Mouse (Mus musculus) adrenal gland, adult 8-10 months (tissue): ENCODE measurements around the gene Ptprd. TPM values are rescaled to one million over a fixed set of nuclear protein-coding genes. Genes with fewer than 3 reads are reported as not detected.
"Not testable (repeated sequence)": the region's sequence is repeated elsewhere in the genome, so short reads cannot be mapped to it uniquely, and the experiment has no call there.

Experiments
- DNase-seq: peaks from one replicate; pipeline ENCODE4 v3.0.0; 2022
- total RNA-seq, 4 experiments: library from RNA; stranded (reverse); gene quantifications; 2 replicates each; pipeline ENCODE4 v1.2.4; 2022

The Ptprd gene
- total RNA-seq, 4 experiments from 2014 or later = 87.5 to 122 (median 105) TPM

GRCm38 (mm10) chr4:76444778-76445177, 1767.0 kb downstream of the Ptprd start:
- DNase-seq = no peak

DNA sequence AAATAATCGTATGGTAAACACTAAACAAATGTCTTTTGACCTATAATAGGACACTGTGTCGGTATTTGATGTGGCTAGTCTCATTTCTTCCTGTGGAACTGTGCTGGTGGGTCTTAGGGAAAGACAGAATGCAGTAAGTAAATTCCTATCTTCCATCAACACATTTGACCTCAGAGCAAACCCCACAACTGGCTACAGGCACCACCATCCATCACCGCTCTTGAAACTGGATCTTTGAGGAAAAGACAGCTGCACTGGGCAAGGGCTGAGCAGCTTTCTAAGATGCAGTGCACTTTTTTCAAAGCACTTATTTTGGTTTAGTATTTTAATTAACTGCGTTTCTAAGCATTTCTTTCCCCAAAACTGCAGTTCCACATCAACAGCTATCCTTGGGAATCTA, 1768.2 kb downstream of the Ptprd start:
- DNase-seq = no peak

DNA sequence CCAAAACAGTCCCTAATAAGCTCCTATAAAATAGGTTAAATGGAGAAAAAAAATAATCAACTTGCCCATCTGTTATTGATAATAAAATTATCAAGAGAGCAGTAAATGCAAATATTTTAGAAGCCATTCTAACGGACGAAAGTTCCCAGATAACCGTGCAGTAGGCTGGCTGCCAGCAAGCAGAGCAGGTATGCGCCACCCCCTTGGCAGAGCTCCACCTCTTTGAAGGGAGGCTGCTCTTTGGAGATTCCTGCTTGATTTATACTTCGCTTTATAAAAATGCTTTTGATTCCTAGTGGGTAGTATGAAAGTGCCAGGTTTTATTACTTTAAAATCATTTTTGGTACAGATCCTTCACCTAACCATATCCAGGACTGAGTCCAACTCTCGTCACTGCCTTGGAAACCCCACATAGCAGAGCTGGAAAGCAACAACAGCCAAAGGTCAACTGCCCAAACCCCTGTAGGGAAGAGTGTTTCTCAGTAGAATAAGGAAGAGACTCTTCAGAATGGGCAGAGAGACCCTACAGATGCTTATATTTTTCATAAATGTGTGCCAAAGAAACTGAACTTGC, 1770.9 kb downstream of the Ptprd start:
- peak; percentile 71 for DNase-seq

DNA sequence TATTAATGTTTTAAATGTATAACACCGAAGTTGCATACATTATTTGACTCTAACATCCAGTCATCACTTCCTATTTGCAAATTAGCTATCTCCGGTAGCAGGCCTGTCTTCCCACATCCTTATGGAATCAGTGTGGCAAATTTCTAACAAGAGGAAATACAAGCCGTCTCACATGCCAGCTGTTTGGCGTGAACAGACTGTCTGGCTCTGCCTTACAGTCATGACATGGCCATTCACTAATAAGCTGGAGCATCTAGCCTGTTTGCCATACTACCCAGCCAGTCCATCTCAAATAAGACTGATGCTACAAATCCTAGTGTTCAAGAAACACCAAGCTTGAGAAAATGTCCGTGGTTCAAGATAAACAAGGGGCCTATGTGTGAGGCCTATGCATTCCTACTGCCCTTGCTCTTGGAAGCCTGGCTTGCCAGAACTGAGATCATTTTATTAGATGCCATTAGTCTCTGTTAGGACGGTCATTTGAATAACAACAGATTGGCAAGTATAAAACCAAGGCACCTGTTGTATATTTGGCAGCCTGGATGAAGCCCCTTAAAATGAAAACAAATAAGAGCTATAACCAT, 1773.2 kb downstream of the Ptprd start:
- no peak for DNase-seq

GRCm38 (mm10) chr4:76438068-76438467, 1773.7 kb downstream of the Ptprd start:
- no peak for DNase-seq

DNA sequence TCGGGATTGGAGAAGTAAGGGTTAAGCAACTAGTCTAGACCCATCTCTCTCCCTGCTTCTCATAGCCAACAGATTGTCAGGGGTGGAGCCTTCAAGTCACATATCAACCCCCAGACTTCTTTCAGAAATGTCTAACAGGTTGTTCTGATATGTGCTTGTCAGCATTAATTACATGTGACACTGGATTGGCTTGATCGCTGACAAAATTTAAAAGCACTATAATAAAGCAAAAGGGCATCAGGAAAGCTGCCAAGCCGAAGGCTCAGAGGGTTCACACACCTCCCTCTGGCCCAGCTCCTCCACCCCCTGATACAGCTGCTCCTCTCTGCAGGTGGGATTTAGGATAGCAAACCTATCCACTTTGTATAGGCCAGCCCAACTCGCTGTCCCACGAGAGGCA, 1775.8 kb downstream of the Ptprd start:
- DNase-seq = no peak

GRCm38 (mm10) chr4:76429769-76430168, 1782.0 kb downstream of the Ptprd start:
- DNase-seq = no peak

DNA sequence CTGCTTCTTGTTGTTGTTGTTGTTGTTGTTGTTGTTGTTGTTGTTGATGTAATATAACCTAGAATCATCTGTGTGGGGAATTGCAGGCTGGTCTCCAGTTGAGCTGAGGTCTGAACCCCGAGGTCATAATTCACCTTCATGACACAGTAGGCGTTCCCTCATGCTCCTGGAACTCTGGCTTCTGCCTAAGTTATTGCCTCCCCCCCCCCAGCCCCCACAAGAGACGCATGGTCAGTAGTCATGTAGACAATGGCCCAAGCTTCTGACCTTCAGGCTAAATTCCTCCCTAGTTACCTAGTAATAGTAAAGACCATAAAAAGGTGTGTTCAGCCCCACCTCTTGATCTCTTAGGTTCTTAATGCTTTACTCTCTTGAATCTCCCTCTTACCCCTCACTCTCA, 1784.7 kb downstream of the Ptprd start:
- not testable (repeated sequence) for DNase-seq

DNA sequence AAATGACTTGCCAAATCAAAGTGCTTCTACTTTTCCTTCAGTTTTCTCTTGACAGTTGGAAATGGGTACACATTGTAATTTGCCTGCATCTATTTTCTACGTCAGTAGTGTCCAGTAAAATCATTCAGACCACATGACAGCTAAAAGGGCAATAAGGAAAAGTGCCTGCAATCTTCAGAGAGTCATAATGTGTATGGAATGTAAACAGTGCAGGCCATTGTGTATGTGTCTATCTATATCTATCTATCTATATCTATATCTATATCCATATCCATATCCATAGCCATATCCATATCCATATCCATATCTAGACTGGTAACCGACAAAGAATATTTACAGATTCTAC, 1786.6 kb downstream of the Ptprd start:
- no peak for DNase-seq

- DNase-seq = peak; percentile 31
Measured at GRCm38 (mm10) chr4:76424324-76425229, 1787.2 kb downstream of the Ptprd start.

DNA sequence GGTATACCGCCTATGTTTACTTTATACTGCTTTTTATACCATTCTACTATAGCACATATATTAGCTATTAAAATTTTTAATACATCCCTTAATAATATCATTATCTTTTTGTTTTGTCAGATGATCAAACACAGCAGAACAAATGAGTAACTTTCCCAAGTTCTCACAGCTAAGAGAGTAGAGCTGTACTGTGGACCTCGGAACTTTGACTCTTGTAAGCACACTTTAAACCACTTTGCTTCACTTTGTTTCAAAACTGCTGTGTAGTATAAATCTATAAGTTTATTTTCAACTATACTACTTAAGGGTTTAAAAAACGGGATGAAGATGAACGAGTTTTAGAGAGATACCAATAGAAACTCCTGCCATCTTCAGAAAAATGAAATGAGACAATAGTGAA, 1789.6 kb downstream of the Ptprd start:
- no peak for DNase-seq

GRCm38 (mm10) chr4:76419641-76420040, 1792.1 kb downstream of the Ptprd start:
- no peak for DNase-seq

- DNase-seq = no peak
Measured at GRCm38 (mm10) chr4:76417676-76418075, 1794.1 kb downstream of the Ptprd start.

GRCm38 (mm10) chr4:76415624-76416023, 1796.1 kb downstream of the Ptprd start:
- no peak for DNase-seq

DNA sequence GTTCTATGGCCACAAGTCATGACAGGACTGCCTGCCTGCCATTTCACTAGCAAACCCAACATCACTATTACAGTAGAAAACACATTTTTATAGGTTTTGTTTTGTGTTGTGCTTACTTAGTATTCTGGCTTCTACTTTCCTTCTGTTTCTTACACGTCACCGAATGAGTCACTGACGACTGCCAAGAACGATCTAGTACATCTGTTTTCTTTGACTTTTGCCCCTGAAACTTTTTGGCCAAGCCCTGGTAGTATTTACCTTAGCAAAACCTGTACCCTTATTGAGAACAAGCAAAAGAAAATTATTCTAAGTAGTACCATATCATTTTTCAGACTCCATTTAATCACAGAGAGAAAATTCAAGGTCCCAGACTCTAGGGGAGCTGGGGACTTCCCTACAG, 1797.2 kb downstream of the Ptprd start:
- DNase-seq = no peak

- no peak for DNase-seq
Measured at GRCm38 (mm10) chr4:76410053-76410452, 1801.7 kb downstream of the Ptprd start.

DNA sequence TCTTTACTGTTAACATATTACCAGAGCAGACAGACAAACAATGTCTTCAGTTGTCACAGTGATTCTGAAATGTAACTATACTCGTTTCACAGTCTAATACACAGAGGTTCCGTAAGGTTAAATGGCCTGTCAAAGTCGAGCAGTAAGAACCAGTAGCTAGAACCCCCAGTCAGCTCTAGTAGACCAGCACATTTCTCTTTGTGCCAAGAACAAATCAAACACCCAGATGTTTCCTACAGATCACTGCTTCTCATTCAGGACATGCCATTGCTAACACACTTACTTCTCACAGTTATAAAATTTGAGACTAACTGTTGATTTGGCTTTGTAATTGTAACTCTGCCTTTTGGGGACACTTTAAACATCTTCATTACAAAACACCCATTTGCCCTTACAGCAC, 1802.6 kb downstream of the Ptprd start:
- DNase-seq = no peak

DNA sequence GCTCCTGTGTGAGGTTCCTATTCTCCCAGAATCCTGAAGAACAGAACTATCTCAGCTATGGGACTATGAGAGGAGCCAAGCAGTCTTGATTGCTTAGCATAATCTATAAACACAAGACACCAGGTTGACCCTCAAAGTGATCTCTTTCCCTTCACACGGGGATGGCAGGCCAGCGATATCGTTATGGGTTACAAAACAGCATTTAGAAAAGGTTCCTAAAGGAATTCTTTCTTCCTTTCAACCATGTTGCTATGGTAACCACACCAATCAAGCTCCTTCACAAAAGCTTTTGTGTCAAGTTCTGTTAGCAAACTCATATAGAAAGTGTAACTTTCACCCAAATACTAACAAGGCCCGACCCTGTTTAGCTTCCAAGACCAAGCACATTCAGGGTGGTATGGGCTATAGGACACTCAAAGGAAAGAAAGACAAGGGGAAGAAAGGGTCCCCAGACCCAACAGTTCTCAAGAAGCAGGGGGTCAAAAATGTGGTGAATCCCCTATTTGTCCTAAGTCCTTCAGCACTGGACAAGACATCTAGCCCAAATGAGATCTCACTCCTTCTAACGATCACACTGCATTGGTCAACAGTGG, 1805.8 kb downstream of the Ptprd start:
- DNase-seq = no peak

DNA sequence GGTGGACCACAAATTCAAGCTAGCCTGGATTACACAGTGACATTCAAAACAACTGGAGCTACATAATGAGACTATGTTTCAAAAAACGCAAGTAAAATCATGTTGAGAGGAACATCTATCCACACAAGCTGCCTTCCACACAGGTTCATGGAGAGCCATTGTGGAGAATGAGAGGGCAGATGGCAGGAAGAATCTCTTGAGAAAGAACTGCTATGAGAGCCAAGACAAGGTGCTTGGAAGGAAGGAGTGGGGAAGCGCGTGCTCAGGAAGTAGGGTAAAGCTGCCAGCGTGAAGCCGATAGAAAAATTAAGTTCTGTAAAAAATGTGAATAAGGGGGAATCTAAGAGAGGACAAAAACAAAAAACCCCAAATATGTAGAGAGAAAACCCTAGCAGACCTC, 1808.5 kb downstream of the Ptprd start:
- no peak for DNase-seq

GRCm38 (mm10) chr4:76387887-76388286, 1823.9 kb downstream of the Ptprd start:
- no peak for DNase-seq

- no peak for DNase-seq
Measured at GRCm38 (mm10) chr4:76386978-76387824, 1824.6 kb downstream of the Ptprd start.

DNA sequence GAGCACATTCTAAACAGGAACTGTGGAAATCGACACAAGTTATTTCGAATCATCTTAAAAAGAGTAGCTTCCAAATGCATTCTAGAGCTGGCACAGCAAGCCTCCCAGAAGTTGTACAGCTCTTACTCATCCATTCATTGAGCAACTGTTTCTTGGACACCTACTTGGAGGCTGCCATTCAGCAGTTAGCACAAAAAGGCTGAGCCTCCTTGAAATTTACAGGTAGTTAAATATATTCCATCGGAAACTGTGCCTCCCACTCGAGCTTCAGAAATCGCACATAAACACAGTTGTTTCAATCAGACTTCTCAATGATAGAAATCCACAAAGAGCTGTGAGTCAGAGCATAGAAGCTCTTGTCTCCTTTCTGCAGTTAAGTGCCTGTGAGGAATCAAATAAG, 1825.9 kb downstream of the Ptprd start:
- DNase-seq = no peak
